Mouse (Mus musculus): ENCODE data around the gene Dcaf15. TPM values are rescaled to one million over a fixed set of nuclear protein-coding genes. Genes with fewer than 3 reads are reported as not detected.

The Dcaf15 gene
- total and polyA plus RNA-seq, 3 experiments: 34.4 to 56.1 TPM; not detected in 1

DNA sequence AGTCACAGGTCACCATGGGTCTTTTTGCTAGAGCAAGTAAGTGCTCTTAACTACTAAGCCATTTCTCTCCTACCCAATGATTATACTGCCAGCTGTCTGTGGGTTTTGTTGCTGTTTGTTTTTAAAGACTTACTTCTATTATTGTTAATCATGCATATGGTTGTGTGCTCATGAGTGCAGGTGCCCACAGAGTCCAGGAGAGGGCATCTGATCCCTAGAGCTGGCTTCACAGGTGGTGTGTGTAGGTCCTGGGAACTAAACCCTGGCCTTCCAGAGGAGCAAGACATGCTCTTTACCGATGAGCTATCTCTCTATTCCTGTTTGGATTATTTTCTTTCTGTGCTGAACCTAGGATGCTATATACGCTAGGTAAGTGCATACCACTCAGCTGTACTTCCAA, 45.3 kb downstream of the Dcaf15 start:
- TF ChIP-seq CTCF (IDR thresholded peaks at IDR 0.05 in 2 of 3, conservative IDR thresholded peaks at IDR 0.05 in 1 of 3; ENCODE audit: control insufficient read depth in 1 of 3, insufficient read depth in 1 of 3, low read depth in 2 of 3, low read length in 3 of 3, poor library complexity in 1 of 3, severe bottlenecking in 1 of 3) (peak in 2 of 3 experiments; percentile 13 to 29; a peak in 2 of 6 replicates), UBTF (IDR thresholded peaks at IDR 0.05; ENCODE audit: borderline replicate concordance, insufficient read depth, low read depth, low read length) (no peak), SMC3 (IDR thresholded peaks at IDR 0.05; ENCODE audit: low read depth, low read length) (0 out of 2 replicates have a peak, but pooled peaks have one; percentile 21), RAD21 (IDR thresholded peaks at IDR 0.05; ENCODE audit: low read depth, low read length) (peak; percentile 11)
- Histone ChIP-seq H3K27me3 (ENCODE audit: control insufficient read depth in 1 of 2, insufficient read depth in 2 of 2, low read length in 2 of 2) (no peaks in the 10 kb centered on the region), H3K79me2 (ENCODE audit: control insufficient read depth, insufficient read depth, low read length, poor library complexity) (no peaks in the 10 kb centered on the region)

DNA sequence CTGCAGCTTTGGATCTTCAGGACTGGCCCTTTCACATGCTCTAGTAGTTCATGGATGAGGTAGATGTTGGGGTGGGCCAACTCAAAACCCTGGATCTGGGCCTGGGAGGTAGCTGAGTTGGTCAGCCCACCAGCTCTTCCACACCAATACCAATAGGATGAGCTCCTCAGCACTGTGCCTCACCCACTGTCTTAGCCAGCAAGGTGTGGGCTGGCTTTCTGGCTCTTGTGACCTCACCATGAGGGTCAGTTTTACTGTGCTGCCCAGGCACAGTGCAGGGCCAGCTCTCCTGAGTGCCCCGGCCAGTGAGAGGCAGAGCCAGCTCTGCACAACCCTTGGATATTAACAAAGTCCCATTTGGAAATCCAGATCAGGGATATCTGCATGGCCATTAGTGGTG, 46.7 kb downstream of the Dcaf15 start:
- no peaks in the 10 kb centered on the region for H3K4me1 ChIP-seq (ENCODE audit: control insufficient read depth in 1 of 2, insufficient read depth in 2 of 2, low read length in 2 of 2)
- no peak overlapping the region for H3K9ac ChIP-seq (ENCODE audit: control insufficient read depth, low read depth, low read length, poor library complexity, severe bottlenecking)
- no peak overlapping the region for H3K27ac ChIP-seq (ENCODE audit: control insufficient read depth, low read depth, low read length)
- H3K4me3 ChIP-seq (ENCODE audit: control insufficient read depth in 1 of 2, insufficient read depth in 1 of 2, low read depth in 2 of 2, low read length in 2 of 2): no peak overlapping the region
- no peaks in the 10 kb centered on the region for H3K27me3 ChIP-seq (ENCODE audit: control insufficient read depth in 1 of 2, insufficient read depth in 2 of 2, low read length in 2 of 2)
- no peak for TF ChIP-seq USF2 (IDR thresholded peaks at IDR 0.05; ENCODE audit: borderline replicate concordance in 1 of 2, insufficient read depth in 1 of 2, low read depth in 1 of 2, low read length in 2 of 2)
- no peak for TF ChIP-seq TAL1 (IDR thresholded peaks at IDR 0.05; ENCODE audit: low read length)
- TF ChIP-seq CHD1 (IDR thresholded peaks at IDR 0.05; ENCODE audit: low read depth, low read length): no peak
- TF ChIP-seq POLR2A (IDR thresholded peaks at IDR 0.05; ENCODE audit: control insufficient read depth in 1 of 2, insufficient read depth in 1 of 2, low read depth in 1 of 2, low read length in 2 of 2, poor library complexity in 1 of 2): no peak
- no peak for TF ChIP-seq TCF12 (IDR thresholded peaks at IDR 0.05; ENCODE audit: low read depth, low read length)
- no peak for TF ChIP-seq GATA1 (IDR thresholded peaks at IDR 0.05; ENCODE audit: low read depth, low read length)
- TF ChIP-seq MAFK (IDR thresholded peaks at IDR 0.05; ENCODE audit: borderline replicate concordance, low read depth, low read length): no peak
- no peak for TF ChIP-seq JUND (IDR thresholded peaks at IDR 0.05; ENCODE audit: low read depth, low read length)
- no peak for TF ChIP-seq USF1 (IDR thresholded peaks at IDR 0.05; ENCODE audit: low read depth, low read length)
- no peak for TF ChIP-seq E2F4 (IDR thresholded peaks at IDR 0.05; ENCODE audit: borderline replicate concordance, low read depth, low read length)
- TF ChIP-seq RAD21 (IDR thresholded peaks at IDR 0.05; ENCODE audit: low read depth, low read length): no peak
- no peak for TF ChIP-seq ZMIZ1 (IDR thresholded peaks at IDR 0.05; ENCODE audit: low read depth, low read length)
- TF ChIP-seq UBTF (IDR thresholded peaks at IDR 0.05; ENCODE audit: borderline replicate concordance, insufficient read depth, low read depth, low read length): no peak
- no peak for TF ChIP-seq MYC (IDR thresholded peaks at IDR 0.05; ENCODE audit: low read depth, low read length)
- no peak for TF ChIP-seq EP300 (IDR thresholded peaks at IDR 0.05; ENCODE audit: low read depth in 1 of 2, low read length in 2 of 2)
- no peak for TF ChIP-seq MAX (IDR thresholded peaks at IDR 0.05; ENCODE audit: low read length)
- no peaks in the 10 kb centered on the region for H3K79me2 ChIP-seq (ENCODE audit: control insufficient read depth, insufficient read depth, low read length, poor library complexity)
- no peaks in the 10 kb centered on the region for H3K36me3 ChIP-seq (ENCODE audit: control insufficient read depth in 1 of 2, insufficient read depth in 2 of 2, low read length in 2 of 2)
- no peaks in the 10 kb centered on the region for H3K9me3 ChIP-seq (replicated peaks; ENCODE audit: insufficient read depth, low read length)
- no peak for DNase-seq (ENCODE audit: low read depth, low spot score)

More for the DNA sequence above, 45.3 kb downstream of the Dcaf15 start:
- DNase-seq (ENCODE audit: low read depth, low spot score): no peak
- peaks cover 3 to 9% of the 10 kb centered on the region in 2 experiments; a peak in 3 of 4 replicates for H3K4me1 ChIP-seq (ENCODE audit: control insufficient read depth in 1 of 2, insufficient read depth in 2 of 2, low read length in 2 of 2)
- H3K9ac ChIP-seq (ENCODE audit: control insufficient read depth, low read depth, low read length, poor library complexity, severe bottlenecking): no peak overlapping the region
- H3K27ac ChIP-seq (ENCODE audit: control insufficient read depth, low read depth, low read length): no peak overlapping the region
- H3K36me3 ChIP-seq (ENCODE audit: control insufficient read depth in 1 of 2, insufficient read depth in 2 of 2, low read length in 2 of 2): peaks cover 0 to 9% of the 10 kb centered on the region in 2 experiments; a peak in 2 of 4 replicates
- H3K4me3 ChIP-seq (ENCODE audit: control insufficient read depth in 1 of 2, insufficient read depth in 1 of 2, low read depth in 2 of 2, low read length in 2 of 2): no peak overlapping the region
- H3K9me3 ChIP-seq (replicated peaks; ENCODE audit: insufficient read depth, low read length): no peaks in the 10 kb centered on the region

All from MEL (cell line).